Mouse (Mus musculus) spleen, postnatal 14 days (tissue): ENCODE measurements around the gene Bmp7.

Experiments used
- DNase-seq, 2 experiments: peaks; one replicate each; pipeline ENCODE4 v3.0.0; 2021 to 2022; ENCODE audit warnings: low spot score in 2 of 2

Bmp7 gene

GRCm38 (mm10) chr2:172909463-172909862 lies 30.7 kb downstream of the Bmp7 start:
- DNase-seq = no peak

GRCm38 (mm10) chr2:172906146-172906545 lies 34.0 kb downstream of the Bmp7 start:
- no peak for DNase-seq

- no peak for DNase-seq
Measured at GRCm38 (mm10) chr2:172905057-172905456, 35.1 kb downstream of the Bmp7 start.

- DNase-seq = no peak
Measured at GRCm38 (mm10) chr2:172904614-172905013, 35.5 kb downstream of the Bmp7 start.

- no peak for DNase-seq
Measured at GRCm38 (mm10) chr2:172903523-172903922, 36.6 kb downstream of the Bmp7 start.

- DNase-seq = no peak
Measured at GRCm38 (mm10) chr2:172900954-172901701, 39.0 kb downstream of the Bmp7 start.

- DNase-seq = no peak
Measured at GRCm38 (mm10) chr2:172889756-172890443, 50.2 kb downstream of the Bmp7 start.

- DNase-seq = no peak
Measured at GRCm38 (mm10) chr2:172889222-172889621, 50.9 kb downstream of the Bmp7 start.

- no peak for DNase-seq
Measured at GRCm38 (mm10) chr2:172888147-172888546, 52.0 kb downstream of the Bmp7 start.

- DNase-seq = no peak
Measured at GRCm38 (mm10) chr2:172885861-172886260, 54.3 kb downstream of the Bmp7 start.

GRCm38 (mm10) chr2:172884584-172884983 lies 55.5 kb downstream of the Bmp7 start:
- no peak for DNase-seq

GRCm38 (mm10) chr2:172875201-172875600 lies 64.9 kb downstream of the Bmp7 start:
- no peak for DNase-seq

GRCm38 (mm10) chr2:172866356-172866755 lies 73.8 kb downstream of the Bmp7 start:
- no peak for DNase-seq

- DNase-seq = no peak
Measured at GRCm38 (mm10) chr2:172865165-172865564, 75.0 kb downstream of the Bmp7 start.

- no peak for DNase-seq
Measured at GRCm38 (mm10) chr2:172864566-172864965, 75.6 kb downstream of the Bmp7 start.

GRCm38 (mm10) chr2:172863469-172863856 lies 76.7 kb downstream of the Bmp7 start:
- no peak for DNase-seq

- DNase-seq = no peak
Measured at GRCm38 (mm10) chr2:172862850-172863468, 77.2 kb downstream of the Bmp7 start.

GRCm38 (mm10) chr2:172862424-172862823 lies 77.7 kb downstream of the Bmp7 start:
- no peak for DNase-seq

- DNase-seq = no peak
Measured at GRCm38 (mm10) chr2:172861590-172861989, 78.5 kb downstream of the Bmp7 start.

- no peak for DNase-seq
Measured at GRCm38 (mm10) chr2:172860593-172860992, 79.5 kb downstream of the Bmp7 start.

- DNase-seq = no peak
Measured at GRCm38 (mm10) chr2:172860104-172860503, 80.0 kb downstream of the Bmp7 start.

GRCm38 (mm10) chr2:172857048-172857447 lies 83.1 kb downstream of the Bmp7 start:
- no peak for DNase-seq

GRCm38 (mm10) chr2:172856549-172856948 lies 83.6 kb downstream of the Bmp7 start:
- DNase-seq = no peak
